Mouse (Mus musculus) heart, embryonic 12.5 days (tissue): ENCODE results near the gene Itih5. TPM values are rescaled to one million over a fixed set of nuclear protein-coding genes. Genes with fewer than 3 reads are reported as not detected.

Source experiments
- ATAC-seq: fragments of 200-750 bp; cut with Nextera tagmentation; 2 replicates; pipeline ENCODE4 v1.8.0; 2017; ENCODE audit warnings: moderate TSS enrichment, moderate library complexity; ENCODE audit not compliant: insufficient number of reproducible peaks, low FRiP score
- H3K27ac ChIP-seq: fragments of 300-500 bp; sonication (generic); 2 replicates; pipeline ENCODE4 v1.5.1; 2016; ENCODE audit warnings: mild to moderate bottlenecking, moderate library complexity; ENCODE audit not compliant: poor library complexity, severe bottlenecking
- H3K27me3 ChIP-seq: fragments of 300-500 bp; sonication (generic); replicated peaks from 2 replicates; pipeline ENCODE4 v1.6.1; 2016; ENCODE audit warnings: mild to moderate bottlenecking, moderate library complexity
- H3K36me3 ChIP-seq: fragments of 300-500 bp; sonication (generic); 2 replicates; pipeline ENCODE4 v1.6.1; 2016; ENCODE audit warnings: mild to moderate bottlenecking, moderate library complexity
- H3K4me1 ChIP-seq: fragments of 300-500 bp; sonication (generic); replicated peaks from 2 replicates; pipeline ENCODE4 v1.6.1; 2016; ENCODE audit warnings: mild to moderate bottlenecking
- H3K4me2 ChIP-seq: fragments of 300-500 bp; sonication (generic); 2 replicates; pipeline ENCODE4 v1.6.1; 2016; ENCODE audit warnings: mild to moderate bottlenecking, moderate library complexity
- H3K4me3 ChIP-seq: fragments of 300-500 bp; sonication (generic); 2 replicates; pipeline ENCODE4 v1.5.1; 2016; ENCODE audit warnings: mild to moderate bottlenecking
- H3K9ac ChIP-seq: fragments of 300-500 bp; sonication (generic); 2 replicates; pipeline ENCODE4 v1.6.1; 2016; ENCODE audit warnings: mild to moderate bottlenecking, moderate library complexity
- H3K9me3 ChIP-seq: fragments of 300-500 bp; sonication (generic); replicated peaks from 2 replicates; pipeline ENCODE4 v1.6.1; 2016; ENCODE audit warnings: mild to moderate bottlenecking, moderate library complexity
- WGBS: fragments of 180-500 bp; shearing (Covaris S2); methylation state at CpG from one replicate; pipeline ENCODE4 v1.1.7; 2016; 5-methylcytosine and 5-hydroxymethylcytosine counted together
- polyA plus RNA-seq: library from polyadenylated mRNA; unstranded; fragments of >200 nt; fragmentation: Nextera tagmentation; extraction: Ambion mirVana; gene quantifications from 2 replicates; pipeline ENCODE4 v1.2.1, GENCODE M21; 2016

The Itih5 gene
- polyA plus RNA-seq, 1 experiment from 2014 or later, result 3.6 TPM

- Histone ChIP-seq H3K9ac (no peak overlapping the region), H3K4me2 (no peak overlapping the region), H3K27me3 (no peaks in the 10 kb centered on the region), H3K27ac (no peak overlapping the region), H3K4me3 (no peak overlapping the region), H3K9me3 (no peaks in the 10 kb centered on the region), H3K36me3 (no peaks in the 10 kb centered on the region), H3K4me1 (no peaks in the 10 kb centered on the region)
- no peak for ATAC-seq
- 73% methylated on average over 6 of the region's 6 CpGs for WGBS
Observed at GRCm38 (mm10) chr2:10133941-10134340, 19.4 kb upstream of the Itih5 start.

GRCm38 (mm10) chr2:10137320-10137719 is 16.1 kb upstream of the Itih5 start:
- 72% methylated on average over 2 of the region's 2 CpGs for WGBS

GRCm38 (mm10) chr2:10140456-10140855 is 12.9 kb upstream of the Itih5 start:
- ATAC-seq, result no peak
- Histone ChIP-seq H3K27ac (no peak overlapping the region), H3K4me3 (no peak overlapping the region), H3K4me1 (no peaks in the 10 kb centered on the region), H3K27me3 (no peaks in the 10 kb centered on the region), H3K36me3 (no peaks in the 10 kb centered on the region), H3K4me2 (no peak overlapping the region), H3K9ac (no peak overlapping the region), H3K9me3 (no peaks in the 10 kb centered on the region)
- WGBS, result 83% methylated on average over 5 of the region's 5 CpGs

More at GRCm38 (mm10) chr2:10137320-10137719, 16.1 kb upstream of the Itih5 start:
- H3K4me3 ChIP-seq, result no peak overlapping the region
- H3K27me3 ChIP-seq, result no peaks in the 10 kb centered on the region
- H3K36me3 ChIP-seq, result no peaks in the 10 kb centered on the region
- H3K4me1 ChIP-seq, result no peaks in the 10 kb centered on the region
- no peaks in the 10 kb centered on the region for H3K9me3 ChIP-seq
- no peak overlapping the region for H3K9ac ChIP-seq
- no peak overlapping the region for H3K27ac ChIP-seq
- no peak for ATAC-seq
- H3K4me2 ChIP-seq, result no peak overlapping the region

- Histone ChIP-seq H3K4me1 (no peaks in the 10 kb centered on the region), H3K9me3 (no peaks in the 10 kb centered on the region), H3K4me3 (no peak overlapping the region), H3K27ac (no peak overlapping the region), H3K9ac (no peak overlapping the region), H3K4me2 (no peak overlapping the region), H3K27me3 (no peaks in the 10 kb centered on the region), H3K36me3 (no peaks in the 10 kb centered on the region)
- peak; percentile 61; the same call in 1 of the 2 replicates for ATAC-seq
- 38% methylated on average over 8 of the region's 8 CpGs for WGBS
Observed at GRCm38 (mm10) chr2:10142472-10143454, 10.6 kb upstream of the Itih5 start.

DNA sequence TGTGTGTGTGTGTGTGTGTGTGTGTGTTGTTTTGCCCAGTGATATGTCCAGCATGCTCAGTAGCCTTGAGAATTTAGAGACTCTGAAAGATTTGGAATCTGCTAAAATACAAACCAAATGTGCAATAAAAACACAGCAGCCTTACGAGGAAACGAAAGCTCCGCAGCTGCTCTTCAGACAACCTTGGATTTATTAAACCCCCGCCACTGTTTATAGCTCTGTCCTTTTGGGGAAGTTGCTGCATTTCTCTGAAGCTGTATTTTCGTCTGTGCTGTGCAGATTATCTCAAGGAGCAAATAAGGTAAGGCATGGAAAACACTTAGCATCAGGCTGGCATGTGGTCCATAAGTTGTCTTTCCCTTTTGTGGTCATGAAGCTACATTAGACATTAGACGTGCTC is 7.9 kb upstream of the Itih5 start:
- H3K9me3 ChIP-seq, result no peaks in the 10 kb centered on the region
- H3K27ac ChIP-seq, result no peak overlapping the region
- WGBS, result 77% methylated on average over 6 of the region's 6 CpGs
- H3K4me2 ChIP-seq, result no peak overlapping the region
- H3K27me3 ChIP-seq, result no peaks in the 10 kb centered on the region
- no peak for ATAC-seq
- H3K9ac ChIP-seq, result no peak overlapping the region
- no peaks in the 10 kb centered on the region for H3K4me1 ChIP-seq
- no peak overlapping the region for H3K4me3 ChIP-seq
- no peaks in the 10 kb centered on the region for H3K36me3 ChIP-seq

- Histone ChIP-seq H3K36me3 (no peaks in the 10 kb centered on the region), H3K4me3 (no peak overlapping the region), H3K9me3 (no peaks in the 10 kb centered on the region), H3K27me3 (no peaks in the 10 kb centered on the region), H3K9ac (no peak overlapping the region), H3K27ac (no peak overlapping the region), H3K4me2 (no peak overlapping the region), H3K4me1 (no peaks in the 10 kb centered on the region)
- 60% methylated on average over 8 of the region's 8 CpGs for WGBS
- ATAC-seq, result no peak
Observed at GRCm38 (mm10) chr2:10147176-10147575, 6.2 kb upstream of the Itih5 start.

DNA sequence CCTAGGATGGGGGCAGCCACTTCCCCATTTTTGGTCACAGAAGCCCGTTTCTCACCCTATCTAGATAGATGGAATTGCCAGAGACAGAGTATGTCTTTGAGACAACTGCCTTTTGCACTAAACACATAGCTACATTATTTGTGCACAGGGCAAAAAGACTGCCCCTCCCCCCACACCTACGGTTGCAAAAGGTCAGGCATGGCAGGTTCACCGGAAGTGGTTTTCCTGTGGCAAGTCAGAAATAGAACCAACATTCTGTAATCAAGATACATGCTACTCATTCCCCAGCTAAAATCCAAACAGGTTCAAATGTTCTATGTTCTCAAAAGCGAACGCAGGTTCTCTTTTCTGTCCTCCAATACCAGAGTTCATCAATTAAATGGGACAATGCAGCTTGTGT is 781 bp upstream of the Itih5 start:
- Histone ChIP-seq H3K4me3 (no peak overlapping the region), H3K36me3 (no peaks in the 10 kb centered on the region), H3K27me3 (no peaks in the 10 kb centered on the region), H3K4me1 (peaks cover 10% of the 10 kb centered on the region; the same call in 1 of the 2 replicates), H3K9ac (no peak overlapping the region), H3K9me3 (no peaks in the 10 kb centered on the region), H3K27ac (no peak overlapping the region), H3K4me2 (no peak overlapping the region)
- no peak for ATAC-seq
- WGBS, result 74% methylated on average over 5 of the region's 5 CpGs

- no peak for ATAC-seq
- H3K4me3 ChIP-seq, result no peak overlapping the region
- WGBS, result 81% methylated on average over 10 of the region's 10 CpGs
- no peaks in the 10 kb centered on the region for H3K36me3 ChIP-seq
- no peak overlapping the region for H3K9ac ChIP-seq
- no peak overlapping the region for H3K4me2 ChIP-seq
- no peak overlapping the region for H3K27ac ChIP-seq
- no peaks in the 10 kb centered on the region for H3K9me3 ChIP-seq
- H3K27me3 ChIP-seq, result no peaks in the 10 kb centered on the region
- H3K4me1 ChIP-seq, result peaks cover 10% of the 10 kb centered on the region; the same call in 1 of the 2 replicates
Observed at GRCm38 (mm10) chr2:10157184-10157583, 3.8 kb downstream of the Itih5 start.

- Histone ChIP-seq H3K4me2 (no peak overlapping the region), H3K9ac (no peak overlapping the region)
Observed at GRCm38 (mm10) chr2:10162011-10162410, 8.6 kb downstream of the Itih5 start.

GRCm38 (mm10) chr2:10166635-10167034 is 13.3 kb downstream of the Itih5 start:
- Histone ChIP-seq H3K4me3 (no peak overlapping the region), H3K27ac (no peak overlapping the region), H3K36me3 (no peaks in the 10 kb centered on the region), H3K27me3 (no peaks in the 10 kb centered on the region), H3K9ac (no peak overlapping the region), H3K4me2 (no peak overlapping the region), H3K4me1 (no peaks in the 10 kb centered on the region), H3K9me3 (no peaks in the 10 kb centered on the region)
- no peak for ATAC-seq
- WGBS, result 41% methylated on average over 6 of the region's 6 CpGs

More at GRCm38 (mm10) chr2:10162011-10162410, 8.6 kb downstream of the Itih5 start:
- WGBS, result 81% methylated on average over 4 of the region's 4 CpGs
- Histone ChIP-seq H3K36me3 (no peaks in the 10 kb centered on the region), H3K4me1 (no peaks in the 10 kb centered on the region), H3K9me3 (no peaks in the 10 kb centered on the region), H3K27me3 (no peaks in the 10 kb centered on the region), H3K4me3 (no peak overlapping the region), H3K27ac (no peak overlapping the region)
- ATAC-seq, result no peak

- H3K4me1 ChIP-seq, result no peaks in the 10 kb centered on the region
- no peak overlapping the region for H3K9ac ChIP-seq
- no peaks in the 10 kb centered on the region for H3K27me3 ChIP-seq
- H3K36me3 ChIP-seq, result no peaks in the 10 kb centered on the region
- WGBS, result 76% methylated on average over 11 of the region's 11 CpGs
- ATAC-seq, result no peak
- H3K27ac ChIP-seq, result no peak overlapping the region
- H3K9me3 ChIP-seq, result no peaks in the 10 kb centered on the region
- no peak overlapping the region for H3K4me3 ChIP-seq
- H3K4me2 ChIP-seq, result no peak overlapping the region
Observed at GRCm38 (mm10) chr2:10167283-10167682, 13.9 kb downstream of the Itih5 start.
